7 mouse cellular contexts compared by ENCODE assay signal in genomic region chr19:45301432-45301732, GRCm38 (mm10).
A peak's percentile ranks its signal among the peaks of the same experiment; 100 is the strongest.
DNase-seq lines count a peak whose midpoint lies in the region; ATAC-seq and TF ChIP-seq lines count a peak whose summit lies in the region.

No protein-coding gene starts in this region.

- WGBS in lung, adult 2 months: 3% methylated on average over 15 of the region's 16 CpGs
- 2% methylated on average over 15 of the region's 16 CpGs for WGBS in embryonic facial prominence, embryonic 14.5 days
- WGBS in hindbrain, embryonic 16.5 days: 1% methylated on average over 16 of the region's 16 CpGs

- peak overlapping the region; percentile 31 for H3K4me3 ChIP-seq in lung, adult 2 months (replicated peaks; ENCODE audit: extremely low read depth, low read depth, low read length)
- peak overlapping the region; percentile 53 for H3K4me3 ChIP-seq in embryonic facial prominence, embryonic 14.5 days (ENCODE audit: low read depth, low read length)
- H3K4me3 ChIP-seq in hindbrain, embryonic 16.5 days (ENCODE audit: low read length): peak overlapping the region; percentile 56
- H3K4me3 ChIP-seq in myocyte: no peak overlapping the region

- no peaks in the 10 kb centered on the region for H3K36me3 ChIP-seq in embryonic facial prominence, embryonic 14.5 days (ENCODE audit: control insufficient read depth, insufficient read depth, low read length)
- no peaks in the 10 kb centered on the region for H3K36me3 ChIP-seq in hindbrain, embryonic 16.5 days (ENCODE audit: control insufficient read depth, insufficient read depth, low read length)
- no peaks in the 10 kb centered on the region for H3K36me3 ChIP-seq in myocyte (ENCODE audit: control insufficient read depth, insufficient read depth)

- DNase-seq in lung, adult 2 months: no peak
- no peak for DNase-seq in lung, adult 18-20 months
- no peak for DNase-seq in embryonic facial prominence, embryonic 14.5 days (ENCODE audit: low spot score)
- DNase-seq in thymus, postnatal 25 days: no peak
- no peak for DNase-seq in testis, postnatal 10 days (ENCODE audit: low spot score)

- TF ChIP-seq CTCF in lung, adult 2 months (IDR thresholded peaks at IDR 0.05; ENCODE audit: insufficient read depth, low read length): no peak

- no peak for TF ChIP-seq POLR2A in lung, adult 2 months (IDR thresholded peaks at IDR 0.05; ENCODE audit: borderline replicate concordance, extremely low read depth, low read depth, low read length)
- no peak for TF ChIP-seq POLR2A in myocyte (IDR thresholded peaks at IDR 0.05; ENCODE audit: insufficient read length, low read depth)

- H3K4me1 ChIP-seq in lung, adult 2 months (ENCODE audit: control insufficient read depth, insufficient read depth, low read length): peaks cover 5% of the 10 kb centered on the region
- peaks cover 4% of the 10 kb centered on the region; the same call in 1 of the 2 replicates for H3K4me1 ChIP-seq in embryonic facial prominence, embryonic 14.5 days (ENCODE audit: control insufficient read depth, insufficient read depth, low read length)
- H3K4me1 ChIP-seq in hindbrain, embryonic 16.5 days (ENCODE audit: control insufficient read depth, insufficient read depth, low read depth, low read length): peaks cover 32% of the 10 kb centered on the region

- no peaks in the 10 kb centered on the region for H3K79me2 ChIP-seq in myocyte (ENCODE audit: control insufficient read depth, insufficient read depth)

- ATAC-seq in embryonic facial prominence, embryonic 14.5 days (ENCODE audit: low read depth): no peak
- no peak; the same call in 1 of the 2 replicates for ATAC-seq in hindbrain, embryonic 16.5 days

- peak overlapping the region; percentile 85 for H3K27ac ChIP-seq in embryonic facial prominence, embryonic 14.5 days (replicated peaks; ENCODE audit: low read depth, low read length)
- peak overlapping the region; percentile 97 for H3K27ac ChIP-seq in hindbrain, embryonic 16.5 days (ENCODE audit: low read depth, low read length)

- H3K9ac ChIP-seq in embryonic facial prominence, embryonic 14.5 days (ENCODE audit: low read depth, low read length): peak overlapping the region; percentile 64
- peak overlapping the region; percentile 83 for H3K9ac ChIP-seq in hindbrain, embryonic 16.5 days (ENCODE audit: low read depth, low read length)

- peak overlapping the region; percentile 93 for H3K4me2 ChIP-seq in embryonic facial prominence, embryonic 14.5 days (ENCODE audit: low read depth, low read length)
- H3K4me2 ChIP-seq in hindbrain, embryonic 16.5 days (ENCODE audit: low read length): peak overlapping the region; percentile 99
- H3K4me2 ChIP-seq in myocyte (ENCODE audit: low read depth): peak overlapping the region; percentile 62

- no peak overlapping the region for H3ac ChIP-seq in myocyte (ENCODE audit: control insufficient read depth, insufficient read length)

- H3K27me3 ChIP-seq in embryonic facial prominence, embryonic 14.5 days (replicated peaks; ENCODE audit: control insufficient read depth, insufficient read depth, low read length): peaks cover 57% of the 10 kb centered on the region
- H3K27me3 ChIP-seq in hindbrain, embryonic 16.5 days (replicated peaks; ENCODE audit: control insufficient read depth, insufficient read depth, low read length): no peaks in the 10 kb centered on the region; the same call in none of the 2 replicates
- peaks cover 63% of the 10 kb centered on the region for H3K27me3 ChIP-seq in myocyte (ENCODE audit: control insufficient read depth, insufficient read depth, insufficient read length)

- H3K9me3 ChIP-seq in embryonic facial prominence, embryonic 14.5 days (ENCODE audit: control insufficient read depth, low read length): no peaks in the 10 kb centered on the region
- H3K9me3 ChIP-seq in hindbrain, embryonic 16.5 days (ENCODE audit: control insufficient read depth, low read length): no peaks in the 10 kb centered on the region

TF ChIP-seq in myocyte, 11 proteins besides CTCF, POLR2A, EP300 and RAD21:
- no peak for TF ChIP-seq CEBPB (IDR thresholded peaks at IDR 0.05; ENCODE audit: insufficient read depth, poor library complexity, severe bottlenecking)
- no peak for TF ChIP-seq TCF12 (IDR thresholded peaks at IDR 0.05; ENCODE audit: insufficient read depth, poor library complexity, severe bottlenecking)
- TF ChIP-seq REST (IDR thresholded peaks at IDR 0.05; ENCODE audit: insufficient read depth, insufficient read length): no peak
